Mouse (Mus musculus): ENCODE data around the gene Abhd17a. TPM values are rescaled to one million over a fixed set of nuclear protein-coding genes. Genes with fewer than 3 reads are reported as not detected.

The Abhd17a gene
- total RNA-seq, 2 experiments from 2014 or later: 92.2 to 102 TPM

GRCm38 (mm10) chr10:80553997-80554396, 36.1 kb downstream of the Abhd17a start:
- DNase-seq: no peak
- intact Hi-C loops (cut with DNase I): no loop called here

GRCm38 (mm10) chr10:80553575-80553974, 36.6 kb downstream of the Abhd17a start:
- intact Hi-C loops (cut with DNase I): no loop called here
- DNase-seq: peak in 1 of 2 experiments; percentile 29

- intact Hi-C loops (cut with DNase I): no loop called here
- no peak for DNase-seq
Measured at GRCm38 (mm10) chr10:80552364-80552763, 37.8 kb downstream of the Abhd17a start.

- intact Hi-C loops (cut with DNase I): loop anchor here (2.0 kb wide), 1 partner anchor 102 kb away; no protein-coding TSS in a partner anchor
- no peak for DNase-seq
Measured at GRCm38 (mm10) chr10:80549279-80549678, 40.9 kb downstream of the Abhd17a start.

GRCm38 (mm10) chr10:80548428-80549006, 41.6 kb downstream of the Abhd17a start:
- DNase-seq: peak; percentile 65 to 81
- intact Hi-C loops (cut with DNase I): loop anchor here (2.0 kb wide), 1 partner anchor 102 kb away; no protein-coding TSS in a partner anchor

GRCm38 (mm10) chr10:80547539-80547938, 42.6 kb downstream of the Abhd17a start:
- intact Hi-C loops (cut with DNase I): no loop called here
- DNase-seq: no peak

- intact Hi-C loops (cut with DNase I): no loop called here
- DNase-seq: no peak
Measured at GRCm38 (mm10) chr10:80546945-80547344, 43.2 kb downstream of the Abhd17a start.

GRCm38 (mm10) chr10:80545590-80545989, 44.6 kb downstream of the Abhd17a start:
- DNase-seq: no peak
- intact Hi-C loops (cut with DNase I): no loop called here

- no peak for DNase-seq
- intact Hi-C loops (cut with DNase I): no loop called here
Measured at GRCm38 (mm10) chr10:80543873-80544272, 46.3 kb downstream of the Abhd17a start.

GRCm38 (mm10) chr10:80539493-80539892, 50.6 kb downstream of the Abhd17a start:
- no peak for DNase-seq
- intact Hi-C loops (cut with DNase I): loop anchor here (10.0 kb wide), 1 partner anchor 235 kb away; no protein-coding TSS in a partner anchor

GRCm38 (mm10) chr10:80538710-80539394, 51.3 kb downstream of the Abhd17a start, which contains the start of gene Atp8b3:
Atp8b3 (minus strand) TSS chr10:80539124.
- DNase-seq: peak; percentile 65 to 78
- intact Hi-C loops (cut with DNase I): loop anchor here (10.0 kb wide), 1 partner anchor 234 kb away; no protein-coding TSS in a partner anchor

- DNase-seq: no peak
- intact Hi-C loops (cut with DNase I): loop anchor here (10.0 kb wide), 1 partner anchor 233 kb away; no protein-coding TSS in a partner anchor
Measured at GRCm38 (mm10) chr10:80538180-80538579, 52.0 kb downstream of the Abhd17a start.

- no peak for DNase-seq
- intact Hi-C loops (cut with DNase I): loop anchor here (10.0 kb wide), 1 partner anchor 231 kb away; no protein-coding TSS in a partner anchor
Measured at GRCm38 (mm10) chr10:80535711-80536110, 54.4 kb downstream of the Abhd17a start.

GRCm38 (mm10) chr10:80535071-80535470, 55.1 kb downstream of the Abhd17a start:
- intact Hi-C loops (cut with DNase I): loop anchor here (10.0 kb wide), 1 partner anchor 230 kb away; no protein-coding TSS in a partner anchor
- DNase-seq: no peak

GRCm38 (mm10) chr10:80533704-80534103, 56.4 kb downstream of the Abhd17a start:
- intact Hi-C loops (cut with DNase I): loop anchor here (10.0 kb wide), 1 partner anchor 229 kb away; no protein-coding TSS in a partner anchor
- peak; percentile 32 to 40 for DNase-seq

Small RNA genes within 50 kb of the gene (microRNA-seq; reads per million reads assigned to microRNA genes)
- gene Mir6912: 0 to 0.35 reads per million in 2 experiments

Other genes with a start within 250 kb of the Abhd17a start
- gene Adamtsl5, start 241.9 kb downstream of the Abhd17a start, total RNA-seq (2021): 10 to 100 TPM; 36.9 to 42.9 TPM
- under 1 TPM in 1 of 2 experiments, not detected in 1; 0.25 TPM for gene Plk5, start 233.9 kb downstream of the Abhd17a start, total RNA-seq (2021)
- gene Mex3d, start 202.7 kb downstream of the Abhd17a start, total RNA-seq (2021): 10 to 100 TPM; 12.7 to 16.1 TPM
- gene Mbd3, start 190.8 kb downstream of the Abhd17a start, total RNA-seq (2021): 100 to 1,000 TPM; 102 to 105 TPM
- gene Uqcr11, start 183.5 kb downstream of the Abhd17a start, total RNA-seq (2021): 1,000 to 10,000 TPM; 1,658 to 1,691 TPM
- gene Tcf3, start 156.7 kb downstream of the Abhd17a start, total RNA-seq (2021): 10 to 100 TPM; 40.3 to 51.8 TPM
- not detected for gene Onecut3, start 95.5 kb downstream of the Abhd17a start, total RNA-seq (2021)
- gene Atp8b3, start 51.2 kb downstream of the Abhd17a start, total RNA-seq (2021): not detected
- 10 to 100 TPM; 20.3 to 21.5 TPM for gene Rexo1, start 28.8 kb downstream of the Abhd17a start, total RNA-seq (2021)
- 1 to 10 TPM; 5.9 to 6.9 TPM for gene Klf16, start 13.0 kb downstream of the Abhd17a start, total RNA-seq (2021)
- 10 to 100 TPM; 25.9 to 27.8 TPM for gene Scamp4, start 12.5 kb upstream of the Abhd17a start, total RNA-seq (2021)
- 1 to 10 TPM; 1.2 to 1.8 TPM for gene Adat3, start 12.5 kb upstream of the Abhd17a start, total RNA-seq (2021)
- 1 to 10 TPM in 1 of 2 experiments, under 1 TPM in 1; 0.98 to 1.2 TPM for gene Gm49322, start 15.7 kb upstream of the Abhd17a start, total RNA-seq (2021)
- 100 to 1,000 TPM; 137 to 141 TPM for gene Csnk1g2, start 32.5 kb upstream of the Abhd17a start, total RNA-seq (2021)
- gene Btbd2, start 66.7 kb upstream of the Abhd17a start, total RNA-seq (2021): 10 to 100 TPM; 42.2 to 46.4 TPM
- gene Mknk2, start 87.8 kb upstream of the Abhd17a start, total RNA-seq (2021): 100 to 1,000 TPM; 143 to 159 TPM
- 10 to 100 TPM; 10.1 to 11.3 TPM for gene Mob3a, start 111.6 kb upstream of the Abhd17a start, total RNA-seq (2021)
- gene Izumo4, start 111.8 kb upstream of the Abhd17a start, total RNA-seq (2021): 1 to 10 TPM; 2.9 to 4.1 TPM
- 10 to 100 TPM; 47.6 to 52.5 TPM for gene Ap3d1, start 151.9 kb upstream of the Abhd17a start, total RNA-seq (2021)
- 10 to 100 TPM; 66.3 to 67.6 TPM for gene Dot1l, start 164.9 kb upstream of the Abhd17a start, total RNA-seq (2021)
- 10 to 100 TPM; 36.8 to 41.4 TPM for gene Sf3a2, start 207.9 kb upstream of the Abhd17a start, total RNA-seq (2021)
- 10 to 100 TPM; 32.6 to 32.9 TPM for gene Plekhj1, start 208.3 kb upstream of the Abhd17a start, total RNA-seq (2021)
- gene Amh, start 214.9 kb upstream of the Abhd17a start, total RNA-seq (2021): under 1 TPM; 0.41 to 0.45 TPM
- gene Jsrp1, start 223.2 kb upstream of the Abhd17a start, total RNA-seq (2021): under 1 TPM in 1 of 2 experiments, not detected in 1; 0.74 TPM
- 1,000 to 10,000 TPM; 1,023 to 1,076 TPM for gene Oaz1, start 236.3 kb upstream of the Abhd17a start, total RNA-seq (2021)

All from heart, postnatal 10 days (tissue).